Mouse (Mus musculus) lung, adult 2 months (tissue): ENCODE results near the gene Saa2. TPM values are rescaled to one million over a fixed set of nuclear protein-coding genes. Genes with fewer than 3 reads are reported as not detected.
"Not testable (repeated sequence)": the region's sequence is repeated elsewhere in the genome, so short reads cannot be mapped to it uniquely, and the experiment has no call there.

Source experiments
- DNase-seq: peaks from one replicate; pipeline ENCODE4 v3.0.0; 2022
- H3K4me1 ChIP-seq: fragments of 200-500 bp; 2 replicates; pipeline ENCODE4 v1.6.1; 2011; ENCODE audit warnings: low read length; ENCODE audit not compliant: control insufficient read depth, insufficient read depth
- H3K4me3 ChIP-seq: fragments of 200-500 bp; replicated peaks from 2 replicates; pipeline ENCODE3; 2011; ENCODE audit warnings: low read depth, mild to moderate bottlenecking, control low read depth, low read length; ENCODE audit errors: extremely low read depth
- CTCF ChIP-seq: fragments of 200-500 bp; IDR thresholded peaks from 2 replicates; pipeline ENCODE4 v1.5.1; 2011; ENCODE audit warnings: mild to moderate bottlenecking, low read length, control low read depth; ENCODE audit not compliant: insufficient read depth
- POLR2A ChIP-seq: fragments of 200-500 bp; IDR thresholded peaks from 2 replicates; pipeline ENCODE4 v1.6.1; 2011; ENCODE audit warnings: low read depth, mild to moderate bottlenecking, control low read depth, low read length, borderline replicate concordance; ENCODE audit errors: extremely low read depth
- WGBS: fragments of 180-500 bp; shearing (Covaris S2); methylation state at CpG from one replicate; pipeline ENCODE4 v1.1.7; 2018; 5-methylcytosine and 5-hydroxymethylcytosine counted together
- polyA plus RNA-seq: library from polyadenylated mRNA; depleted of rRNA; stranded (reverse); fragments of >200 nt; gene quantifications from 2 replicates; pipeline ENCODE4 v1.2.3, GENCODE M21; 2012

The Saa2 gene
- polyA plus RNA-seq, 1 experiment, result not detected

- Histone ChIP-seq H3K4me1 (peaks cover 4% of the 10 kb centered on the region), H3K4me3 (no peak overlapping the region)
- WGBS, result 76% methylated on average over 3 of the region's 3 CpGs
- no peak for DNase-seq
- TF ChIP-seq POLR2A (no peak), CTCF (no peak)
Measured at GRCm38 (mm10) chr7:46723849-46724248, 27.7 kb upstream of the Saa2 start.

- no peak for TF ChIP-seq CTCF
- no peak for TF ChIP-seq POLR2A
- Histone ChIP-seq H3K4me3 (no peak overlapping the region), H3K4me1 (no peaks in the 10 kb centered on the region; the same call in none of the 2 replicates)
- no peak for DNase-seq
- 75% methylated on average over 5 of the region's 5 CpGs for WGBS
Measured at GRCm38 (mm10) chr7:46724396-46724795, 27.2 kb upstream of the Saa2 start.

- Histone ChIP-seq H3K4me3 (no peak overlapping the region), H3K4me1 (no peaks in the 10 kb centered on the region)
- TF ChIP-seq CTCF, result no peak
- no peak for TF ChIP-seq POLR2A
- no peak for DNase-seq
- 81% methylated on average over 1 of the region's 1 CpGs for WGBS
Measured at GRCm38 (mm10) chr7:46727584-46727983, 24.0 kb upstream of the Saa2 start.

GRCm38 (mm10) chr7:46732458-46732857 lies 19.1 kb upstream of the Saa2 start, which contains the start of gene Saa4:
Gene Saa4, minus strand, starts transcription at chr7:46732603.
- no peaks in the 10 kb centered on the region for H3K4me1 ChIP-seq
- no peak within 1 kb of the TSS for H3K4me3 ChIP-seq
- WGBS, result 74% methylated on average over 4 of the region's 4 CpGs
- TF ChIP-seq CTCF, result no peak
- TF ChIP-seq POLR2A, result no peak
- DNase-seq, result no peak

- DNase-seq, result no peak
- no peak for TF ChIP-seq POLR2A
- 71% methylated on average over 2 of the region's 2 CpGs for WGBS
- peaks cover 6% of the 10 kb centered on the region for H3K4me1 ChIP-seq
- H3K4me3 ChIP-seq, result no peak overlapping the region
Measured at GRCm38 (mm10) chr7:46734983-46735382, 16.6 kb upstream of the Saa2 start.

- WGBS, result 54% methylated on average over 12 of the region's 12 CpGs
- no peak for DNase-seq
- Histone ChIP-seq H3K4me3 (no peak overlapping the region), H3K4me1 (peaks cover 6% of the 10 kb centered on the region)
- no peak for TF ChIP-seq POLR2A
Measured at GRCm38 (mm10) chr7:46738561-46739460, 12.8 kb upstream of the Saa2 start.

GRCm38 (mm10) chr7:46740041-46740440 lies 11.5 kb upstream of the Saa2 start:
- H3K4me3 ChIP-seq, H3K4me1 ChIP-seq, DNase-seq: not testable (repeated sequence)
- WGBS, result 73% methylated on average over 5 of the region's 5 CpGs

GRCm38 (mm10) chr7:46742880-46743279 lies 8.7 kb upstream of the Saa2 start, which contains the start of gene Saa1:
Gene Saa1, minus strand, starts transcription at chr7:46742980.
- DNase-seq, H3K4me3 ChIP-seq, H3K4me1 ChIP-seq: not testable (repeated sequence)
- WGBS, result 57% methylated on average over 3 of the region's 3 CpGs

GRCm38 (mm10) chr7:46745816-46746215 lies 5.8 kb upstream of the Saa2 start:
- H3K4me1 ChIP-seq, result peaks cover 2% of the 10 kb centered on the region; the same call in 1 of the 2 replicates
- no peak overlapping the region for H3K4me3 ChIP-seq
- TF ChIP-seq CTCF (no peak), POLR2A (no peak)
- 56% methylated on average over 3 of the region's 3 CpGs for WGBS
- DNase-seq, result no peak

- 62% methylated on average over 7 of the region's 7 CpGs for WGBS
- TF ChIP-seq POLR2A, result no peak
- TF ChIP-seq CTCF, result no peak
- Histone ChIP-seq H3K4me1 (peaks cover 2% of the 10 kb centered on the region; the same call in 1 of the 2 replicates), H3K4me3 (no peak overlapping the region)
- DNase-seq, result no peak
Measured at GRCm38 (mm10) chr7:46746381-46746780, 5.2 kb upstream of the Saa2 start.
